In genomic region chr3:8304784-8305183, GRCm38 (mm10) we compare ENCODE assay signal across 15 mouse cellular contexts.
A peak's percentile ranks its signal among the peaks of the same experiment; 100 is the strongest.
DNase-seq lines count a peak whose midpoint lies in the region; ATAC-seq and TF ChIP-seq lines count a peak whose summit lies in the region.
"Had no signal": no experiment of that assay in that cellular context is flagged by ENCODE, and none has a peak within 500 bp of the region (broad histone marks: within the 10 kb centered on the region; RNA-seq: fewer than 3 reads in every experiment).

No protein-coding gene starts in this region.

- H3K9ac ChIP-seq in intestine, postnatal 0 days (ENCODE audit: low read depth, low read length): no peak overlapping the region
- H3K9ac ChIP-seq in intestine, embryonic 15.5 days: no peak overlapping the region
- H3K9ac ChIP-seq: forebrain, postnatal 0 days; heart, embryonic 13.5 days had no signal

- no peaks in the 10 kb centered on the region for H3K9me3 ChIP-seq in intestine, postnatal 0 days (ENCODE audit: control insufficient read depth)
- H3K9me3 ChIP-seq in intestine, embryonic 15.5 days: no peaks in the 10 kb centered on the region
- H3K9me3 ChIP-seq: heart, embryonic 13.5 days had no signal

- ATAC-seq in intestine, postnatal 0 days: no peak
- ATAC-seq in intestine, embryonic 15.5 days: no peak
- ATAC-seq: forebrain, postnatal 0 days; intestine, embryonic 16.5 days had no signal

- TF ChIP-seq CTCF in intestine, postnatal 0 days (IDR thresholded peaks at IDR 0.05; ENCODE audit: low read depth): peak; percentile 26; the same call in 1 of the 2 replicates

- no peaks in the 10 kb centered on the region for H3K36me3 ChIP-seq in intestine, postnatal 0 days (ENCODE audit: control insufficient read depth, insufficient read depth)
- no peaks in the 10 kb centered on the region for H3K36me3 ChIP-seq in intestine, embryonic 15.5 days
- H3K36me3 ChIP-seq: heart, embryonic 13.5 days had no signal

- no peak overlapping the region for H3K4me3 ChIP-seq in intestine, postnatal 0 days (ENCODE audit: low read depth, low read length)
- no peak overlapping the region for H3K4me3 ChIP-seq in intestine, embryonic 15.5 days (replicated peaks)
- H3K4me3 ChIP-seq: heart, embryonic 13.5 days had no signal

- H3K27ac ChIP-seq in intestine, postnatal 0 days (ENCODE audit: low read depth, low read length): no peak overlapping the region
- H3K27ac ChIP-seq in intestine, embryonic 15.5 days: no peak overlapping the region
- H3K27ac ChIP-seq: heart, embryonic 13.5 days had no signal

- H3K27me3 ChIP-seq in intestine, postnatal 0 days (replicated peaks; ENCODE audit: control insufficient read depth, insufficient read depth, low read length): no peaks in the 10 kb centered on the region
- H3K27me3 ChIP-seq in intestine, embryonic 15.5 days (replicated peaks): no peaks in the 10 kb centered on the region
- H3K27me3 ChIP-seq: CH12.LX; heart, embryonic 13.5 days had no signal

- DNase-seq in right cerebral cortex, postnatal 14 days: peak; percentile 6
- no peak for DNase-seq in right cerebral cortex, postnatal 25 days
- peak; percentile 68 for DNase-seq in ZHBTc4 (ENCODE audit: low read depth, low spot score)
- no peak for DNase-seq in frontal cortex, postnatal 36 days (ENCODE audit: low spot score in 2 of 2)
- DNase-seq in thymus, postnatal 10 days (ENCODE audit: low spot score in 2 of 2): no peak
- DNase-seq: forebrain, postnatal 0 days; gastrocnemius, postnatal 25 days; layer of hippocampus, postnatal 36 days; liver; thymus, adult 18-20 months had no signal

- H3K4me2 ChIP-seq in intestine, postnatal 0 days (replicated peaks; ENCODE audit: low read depth): no peak overlapping the region
- H3K4me2 ChIP-seq in intestine, embryonic 15.5 days (replicated peaks): no peak overlapping the region
- H3K4me2 ChIP-seq: heart, embryonic 13.5 days had no signal

- no peaks in the 10 kb centered on the region for H3K4me1 ChIP-seq in intestine, postnatal 0 days (replicated peaks; ENCODE audit: control insufficient read depth, insufficient read depth, low read length)
- H3K4me1 ChIP-seq in intestine, embryonic 15.5 days (replicated peaks): no peaks in the 10 kb centered on the region
- H3K4me1 ChIP-seq: heart, embryonic 13.5 days had no signal

Comparison
In these comparisons a context has a peak if more than half of its experiments do, and no peak if none do; other contexts are left out.
1. DNase-seq: peak in right cerebral cortex, postnatal 14 days (single experiment) and ZHBTc4 (single experiment); none in right cerebral cortex, postnatal 25 days (single experiment), frontal cortex, postnatal 36 days (0 of 2) and thymus, postnatal 10 days (0 of 2).